Mouse (Mus musculus): ENCODE measurements around the gene Atxn10.

- TF ChIP-seq CTCF (IDR thresholded peaks at IDR 0.05; ENCODE audit: borderline replicate concordance, insufficient read depth, low read depth, low read length) (no peak; the same call in 1 of the 2 replicates), POLR2A (IDR thresholded peaks at IDR 0.05; ENCODE audit: borderline replicate concordance, insufficient read depth, low read length) (no peak)
Observed at GRCm38 (mm10) chr15:85294632-85295031, 41.4 kb upstream of the Atxn10 start.

All from cerebellum, adult 2 months (tissue).